Mouse (Mus musculus) adrenal gland (tissue): Measurements from ENCODE around the gene Ush2a.

ENCODE experiments used
- intact Hi-C: fragments of 180-260 bp; cut with DNase I; formaldehyde crosslinking; loops from one replicate; pipeline ENCODE4 v1.15.1; 2025

Gene Ush2a

DNA sequence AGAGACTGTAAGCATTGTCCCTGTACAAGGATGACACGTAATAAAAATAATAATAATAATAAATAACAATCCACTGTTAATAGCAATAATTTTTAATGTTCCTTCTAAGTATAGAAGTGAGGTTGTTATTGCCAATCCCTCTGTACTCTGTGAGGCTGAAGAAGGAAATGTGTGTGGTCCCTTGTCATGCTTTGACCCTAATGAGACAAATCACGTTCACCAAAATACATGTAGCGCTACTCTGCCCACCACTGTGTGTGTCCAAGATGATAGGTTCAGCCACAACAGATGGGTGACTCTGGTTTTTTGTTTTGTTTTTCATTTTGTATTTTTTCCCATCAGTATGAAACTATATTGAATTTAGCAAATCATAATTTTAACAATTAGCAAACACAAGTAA lies 498.7 kb downstream of the Ush2a start:
- intact Hi-C loops = no loop called here

DNA sequence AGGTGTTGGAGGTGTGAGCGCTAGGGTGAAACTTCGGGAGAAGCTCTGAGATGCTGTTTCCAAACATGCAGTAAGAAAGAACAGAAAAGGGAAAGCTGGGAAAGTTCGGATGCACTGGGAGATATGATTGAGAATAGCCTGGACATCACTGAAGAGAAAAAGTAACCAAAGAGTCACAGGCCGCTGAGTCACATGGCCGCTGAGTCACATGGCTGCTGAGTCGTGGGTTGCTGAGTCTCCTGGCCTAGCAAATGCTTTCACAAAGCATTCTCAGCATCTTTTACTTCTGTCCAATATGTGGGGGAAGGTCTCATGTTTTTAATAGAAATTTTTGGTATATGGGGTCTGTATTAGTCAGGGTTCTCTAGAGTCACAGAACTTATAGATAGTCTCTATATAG lies 500.6 kb downstream of the Ush2a start:
- intact Hi-C loops = no loop called here

- intact Hi-C loops = no loop called here
Observed at GRCm38 (mm10) chr1:188763761-188764160, 501.9 kb downstream of the Ush2a start.

GRCm38 (mm10) chr1:188770828-188771227 lies 509.0 kb downstream of the Ush2a start:
- intact Hi-C loops = no loop called here

GRCm38 (mm10) chr1:188772516-188773229 lies 510.9 kb downstream of the Ush2a start:
- intact Hi-C loops = no loop called here

DNA sequence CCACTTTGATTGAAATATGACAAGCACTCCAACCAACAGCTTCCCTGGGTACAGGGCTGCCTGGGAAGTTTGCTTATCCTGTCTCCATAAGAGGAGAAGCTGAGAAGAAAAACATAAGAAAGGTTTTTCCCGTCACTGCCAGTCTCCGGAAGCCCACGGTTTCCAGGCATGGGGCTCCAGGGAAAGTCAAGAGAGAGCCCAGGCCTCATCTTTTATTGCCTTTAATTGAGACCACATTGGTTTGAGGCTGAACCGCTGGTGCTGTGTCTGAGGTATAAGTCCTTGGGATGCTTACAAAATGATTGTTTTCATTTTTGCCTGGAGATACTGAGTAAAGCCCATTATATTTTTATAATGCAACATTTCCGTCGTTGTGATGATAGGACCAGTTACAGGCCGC lies 511.8 kb downstream of the Ush2a start:
- intact Hi-C loops = no loop called here

GRCm38 (mm10) chr1:188777556-188778161 lies 515.8 kb downstream of the Ush2a start:
- intact Hi-C loops = no loop called here

- intact Hi-C loops = no loop called here
Observed at GRCm38 (mm10) chr1:188785056-188785455, 523.2 kb downstream of the Ush2a start.

DNA sequence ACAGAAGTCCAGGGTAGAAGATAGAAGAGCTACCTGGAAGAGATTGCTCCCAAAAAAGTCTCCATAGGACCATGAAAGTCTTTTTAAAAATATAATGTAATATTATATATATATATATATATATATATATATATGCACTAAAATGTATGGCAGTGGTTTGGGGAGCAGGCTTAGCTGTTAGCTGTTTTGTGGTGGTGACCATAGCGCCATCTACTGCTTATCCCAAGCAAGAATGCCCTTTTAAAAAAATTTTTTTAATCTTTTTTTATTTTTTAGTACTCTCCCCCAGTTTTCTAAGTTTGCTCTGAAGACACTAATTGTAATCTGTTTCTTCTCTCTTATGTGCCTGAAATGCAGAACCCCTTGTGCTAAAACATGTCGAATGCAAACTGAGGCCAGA lies 543.2 kb downstream of the Ush2a start:
- intact Hi-C loops = no loop called here

- intact Hi-C loops = no loop called here
Observed at GRCm38 (mm10) chr1:188805852-188806251, 544.0 kb downstream of the Ush2a start.

- intact Hi-C loops = no loop called here
Observed at GRCm38 (mm10) chr1:188810631-188811030, 548.8 kb downstream of the Ush2a start.

GRCm38 (mm10) chr1:188815072-188815471 lies 553.2 kb downstream of the Ush2a start:
- intact Hi-C loops = no loop called here

DNA sequence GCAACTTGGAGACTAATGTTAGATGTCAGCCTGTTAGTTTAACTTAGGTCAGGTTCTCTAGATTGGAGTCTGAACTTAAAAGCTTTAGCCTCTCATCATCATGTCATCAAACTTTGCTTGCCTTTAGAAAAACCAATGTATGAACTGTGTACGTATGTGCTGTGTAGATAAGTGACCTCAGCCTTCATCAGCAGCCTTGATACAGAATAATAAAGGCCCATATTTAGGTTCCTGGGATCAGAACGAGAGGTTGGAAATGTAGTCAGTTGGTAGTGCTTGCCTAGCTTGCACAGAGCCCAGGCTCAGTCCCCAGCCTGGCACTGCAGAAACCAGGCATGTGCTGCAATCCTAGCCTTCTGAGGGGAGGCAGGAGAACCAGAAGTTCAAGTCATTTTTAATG lies 562.4 kb downstream of the Ush2a start:
- intact Hi-C loops = no loop called here

DNA sequence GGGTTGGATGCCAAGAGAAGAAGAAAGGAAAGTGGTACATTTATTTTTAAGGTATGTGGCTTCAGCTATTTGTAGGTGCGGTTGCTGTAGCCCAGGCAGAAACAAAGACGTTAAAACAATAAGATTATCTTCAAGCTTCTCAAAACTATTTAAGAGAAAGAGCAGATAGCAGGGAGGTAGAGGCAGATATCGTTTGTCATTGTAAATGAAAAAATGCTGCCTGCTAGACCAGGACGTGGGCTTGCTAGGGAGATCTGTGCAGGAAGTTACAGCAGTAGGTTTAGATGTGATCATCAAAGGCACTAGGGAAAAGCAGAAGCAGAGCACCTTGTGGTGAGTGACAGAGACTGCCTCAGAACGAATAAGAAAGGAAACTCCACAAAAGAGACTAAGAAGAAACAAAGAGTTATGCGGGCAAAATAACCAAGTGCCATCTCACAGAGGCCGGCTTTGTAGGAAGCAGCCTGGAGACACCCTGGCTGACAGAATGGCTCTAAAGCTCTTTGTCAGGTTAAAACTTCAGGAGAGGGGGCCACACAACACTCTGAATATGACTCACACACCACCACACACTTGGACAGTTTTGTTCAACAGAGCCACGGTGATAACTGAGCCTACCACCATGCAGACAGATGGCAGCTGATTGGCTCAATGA lies 563.2 kb downstream of the Ush2a start:
- intact Hi-C loops = no loop called here

GRCm38 (mm10) chr1:188830527-188831407 lies 568.9 kb downstream of the Ush2a start:
- intact Hi-C loops = no loop called here

DNA sequence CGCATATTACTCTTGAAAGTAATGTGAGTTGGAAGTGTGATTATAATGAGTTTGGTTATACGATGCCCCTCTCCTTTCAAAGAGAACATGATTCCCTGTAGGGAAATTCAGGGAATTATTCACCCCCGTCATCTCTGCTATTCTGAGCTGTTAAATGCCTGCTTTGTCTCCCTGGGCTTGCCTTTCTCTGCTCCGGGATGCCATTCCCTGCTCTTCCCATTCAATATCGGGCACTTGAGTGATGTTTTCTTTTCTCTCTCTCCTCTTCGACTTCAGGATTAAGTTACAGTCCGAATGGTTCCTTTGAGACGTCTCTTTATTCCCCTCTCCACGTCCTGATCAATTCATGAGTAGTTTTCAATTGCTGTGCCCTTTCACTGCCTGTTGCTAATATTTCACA lies 572.1 kb downstream of the Ush2a start:
- intact Hi-C loops = no loop called here

GRCm38 (mm10) chr1:188834770-188835169 lies 572.9 kb downstream of the Ush2a start:
- intact Hi-C loops = no loop called here

GRCm38 (mm10) chr1:188837613-188838295 lies 575.9 kb downstream of the Ush2a start:
- intact Hi-C loops = no loop called here

DNA sequence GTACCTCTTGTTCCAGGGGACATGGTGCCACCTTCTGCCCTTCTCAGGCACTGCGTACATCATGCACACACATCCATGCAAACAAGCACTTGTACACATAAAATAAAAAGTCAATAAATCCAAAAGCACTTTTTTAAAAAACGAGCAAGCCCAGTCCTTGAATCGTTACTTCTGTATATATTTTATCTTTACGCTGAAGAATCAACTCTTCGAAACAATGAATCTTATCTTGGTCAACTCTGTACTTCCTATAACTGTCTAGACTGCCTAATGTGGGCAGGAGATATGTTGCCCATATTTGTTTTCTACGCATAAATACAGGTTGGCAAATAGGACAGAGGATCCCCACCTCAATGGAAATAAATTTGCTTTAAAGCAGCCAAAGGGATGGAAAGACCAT lies 585.4 kb downstream of the Ush2a start:
- intact Hi-C loops = no loop called here

- intact Hi-C loops = no loop called here
Observed at GRCm38 (mm10) chr1:188852776-188853175, 591.0 kb downstream of the Ush2a start.

GRCm38 (mm10) chr1:188854240-188854639 lies 592.4 kb downstream of the Ush2a start:
- intact Hi-C loops = no loop called here
